Mouse (Mus musculus) liver, adult 2 months (tissue): Measurements from ENCODE around the gene Bag1.

Experiments
- CTCF ChIP-seq: fragments of 200-500 bp; IDR thresholded peaks from 2 replicates; pipeline ENCODE4 v1.5.1; 2011; ENCODE audit warnings: low read depth, low read length, control low read depth
- POLR2A ChIP-seq: fragments of 200-500 bp; IDR thresholded peaks from 2 replicates; pipeline ENCODE4 v1.6.1; 2011; ENCODE audit warnings: low read length, control low read depth; ENCODE audit not compliant: insufficient read depth; ENCODE audit errors: extremely low read depth

DNA sequence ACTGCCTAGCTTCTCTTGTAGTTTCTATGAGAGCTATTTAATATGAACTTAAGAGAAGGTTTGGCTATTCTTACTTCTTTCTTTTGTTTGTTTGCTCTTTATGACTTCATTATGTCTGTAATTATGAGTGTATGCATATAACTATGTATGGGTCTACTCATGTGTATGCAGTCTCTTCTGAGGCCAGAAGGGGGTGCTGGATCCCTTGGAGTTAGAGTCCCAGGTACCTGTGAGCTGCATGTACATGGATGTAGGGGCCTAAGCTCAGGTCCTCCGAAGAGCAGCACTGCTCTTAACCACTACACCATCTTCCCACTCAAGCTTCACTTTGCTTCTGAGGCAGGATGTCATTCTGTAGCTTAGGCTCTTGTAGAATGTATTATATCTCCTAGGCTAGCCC is 5.4 kb upstream of the Bag1 start:
- TF ChIP-seq POLR2A (no peak), CTCF (peak; percentile 64)
